Mouse (Mus musculus) cerebellum, adult 9-10 months (tissue): ENCODE measurements around the gene Sema3e.

Experiments
- DNase-seq: peaks from one replicate; pipeline ENCODE4 v3.0.0; 2022

The Sema3e gene

GRCm38 (mm10) chr5:14025205-14026124 lies at the start of gene Sema3e:
TSS of gene Sema3e (plus strand) at chr5:14025276.
- peak; percentile 23 for DNase-seq

- no peak for DNase-seq
Observed at GRCm38 (mm10) chr5:13977576-13977975, 47.5 kb upstream of the Sema3e start.

GRCm38 (mm10) chr5:13979156-13979555 lies 45.9 kb upstream of the Sema3e start:
- DNase-seq: no peak

- DNase-seq: no peak
Observed at GRCm38 (mm10) chr5:13982417-13983054, 42.5 kb upstream of the Sema3e start.

DNA sequence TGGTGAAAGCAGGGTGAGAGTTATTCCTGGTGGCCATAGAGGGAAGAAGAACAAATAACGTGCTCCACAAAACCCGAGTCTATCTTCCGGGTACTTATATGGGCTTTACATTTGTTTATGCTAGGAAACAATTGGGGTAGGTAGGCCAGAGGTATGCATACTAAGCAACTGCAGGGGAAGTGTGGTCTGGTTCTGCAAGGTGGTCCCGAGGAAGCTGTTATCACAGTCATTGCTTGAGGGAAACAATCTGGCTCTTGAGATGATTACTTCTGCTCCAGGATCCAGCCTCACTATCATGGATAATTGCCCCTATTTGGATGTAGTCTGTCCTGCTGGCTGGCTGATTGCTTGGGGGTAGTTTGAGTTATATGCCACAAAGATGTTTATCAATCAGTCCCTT lies 41.5 kb upstream of the Sema3e start:
- DNase-seq: no peak

- no peak for DNase-seq
Observed at GRCm38 (mm10) chr5:13985669-13986068, 39.4 kb upstream of the Sema3e start.

GRCm38 (mm10) chr5:13987123-13987522 lies 38.0 kb upstream of the Sema3e start:
- DNase-seq: no peak

DNA sequence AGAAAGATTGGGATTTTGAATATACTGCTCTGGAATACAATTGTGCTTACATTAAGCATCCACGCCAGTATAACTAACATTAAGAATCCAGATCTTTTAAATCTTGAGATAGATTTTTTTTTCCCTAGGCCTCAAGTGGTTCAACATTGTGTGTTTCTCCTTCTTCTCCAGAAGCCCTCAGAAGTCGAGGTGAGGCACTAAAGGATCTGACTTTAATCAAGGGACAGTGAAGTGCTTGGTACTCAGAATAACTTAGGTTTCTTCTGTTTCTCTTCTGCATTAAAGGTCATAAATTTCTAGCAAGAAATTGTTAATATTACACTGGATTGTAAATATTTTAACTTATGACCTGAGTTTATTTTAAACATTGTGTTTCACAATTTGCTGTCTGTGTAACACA lies 37.1 kb upstream of the Sema3e start:
- no peak for DNase-seq

- DNase-seq: no peak
Observed at GRCm38 (mm10) chr5:13992734-13993396, 32.2 kb upstream of the Sema3e start.

- DNase-seq: no peak
Observed at GRCm38 (mm10) chr5:14028341-14028740, 3.3 kb downstream of the Sema3e start.

- no peak for DNase-seq
Observed at GRCm38 (mm10) chr5:14030796-14031195, 5.7 kb downstream of the Sema3e start.

DNA sequence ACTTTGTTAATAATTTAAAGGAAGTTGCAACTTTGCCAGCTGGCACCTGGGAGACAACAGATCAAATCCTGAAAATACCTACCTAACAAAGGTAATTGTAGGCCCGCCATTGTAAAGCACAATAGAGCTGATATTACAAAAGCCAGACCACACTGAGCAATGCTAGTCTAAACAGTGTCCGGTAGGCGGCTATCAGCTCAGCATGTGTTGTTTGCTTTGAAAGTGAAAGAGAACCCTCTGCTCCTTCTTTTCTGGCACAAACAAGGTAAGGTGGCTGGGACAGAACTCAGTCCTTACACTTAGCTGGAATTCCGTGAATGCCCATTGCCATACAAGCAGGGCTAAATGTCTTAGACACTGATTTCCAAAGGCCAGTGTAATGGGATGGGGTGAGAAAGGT lies 7.0 kb downstream of the Sema3e start:
- no peak for DNase-seq

DNA sequence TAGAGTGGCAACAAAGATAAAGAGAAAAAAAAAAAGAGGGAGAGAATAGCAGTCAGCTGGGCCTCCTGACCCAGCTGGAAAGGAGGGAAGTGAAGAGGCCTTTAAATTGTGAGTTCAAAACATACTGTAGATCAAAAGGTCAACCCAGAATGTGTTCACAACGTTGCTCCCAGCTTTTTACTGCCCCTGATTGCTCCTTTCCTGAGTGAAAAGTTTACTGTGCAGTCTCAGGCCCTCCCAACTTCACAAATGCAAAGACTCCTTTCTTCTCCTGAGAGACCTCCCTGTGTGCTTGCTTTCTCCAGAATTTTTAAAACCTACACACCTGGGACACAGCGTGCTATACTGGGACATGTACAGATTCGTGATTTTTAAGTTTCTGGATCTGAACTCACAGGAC lies 8.2 kb downstream of the Sema3e start:
- DNase-seq: no peak

DNA sequence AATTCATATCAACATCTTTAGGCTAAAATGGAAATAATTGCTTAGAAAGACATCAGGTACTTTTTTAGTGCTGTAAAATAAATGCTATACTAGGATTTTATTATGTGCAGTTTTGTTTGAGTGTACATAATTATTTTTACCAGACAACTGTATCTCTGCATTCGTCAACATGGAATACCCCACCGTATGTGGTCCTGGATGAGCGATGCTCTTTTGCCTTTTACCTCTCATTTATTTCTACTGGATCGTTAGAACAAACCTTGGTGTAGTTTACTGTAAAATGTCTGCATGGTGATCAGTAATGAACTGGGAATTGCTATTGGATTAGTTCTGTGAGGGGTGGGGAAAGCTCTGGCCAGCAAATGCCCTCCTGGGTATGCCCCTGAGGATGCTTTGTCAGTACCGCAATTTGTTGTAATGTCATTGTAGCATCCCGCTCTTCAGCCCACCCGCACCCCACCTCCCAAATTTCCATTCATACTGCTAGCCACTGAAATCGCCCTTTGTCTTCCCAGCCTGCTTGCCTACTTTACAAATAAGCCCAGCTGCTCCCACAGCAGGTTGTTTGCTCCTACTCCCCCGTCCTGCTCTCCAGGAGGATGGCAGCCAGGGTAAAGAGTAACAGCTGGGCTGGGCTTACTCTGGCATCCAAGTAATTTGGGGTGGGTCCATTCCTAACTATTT lies 13.9 kb downstream of the Sema3e start:
- DNase-seq: no peak

DNA sequence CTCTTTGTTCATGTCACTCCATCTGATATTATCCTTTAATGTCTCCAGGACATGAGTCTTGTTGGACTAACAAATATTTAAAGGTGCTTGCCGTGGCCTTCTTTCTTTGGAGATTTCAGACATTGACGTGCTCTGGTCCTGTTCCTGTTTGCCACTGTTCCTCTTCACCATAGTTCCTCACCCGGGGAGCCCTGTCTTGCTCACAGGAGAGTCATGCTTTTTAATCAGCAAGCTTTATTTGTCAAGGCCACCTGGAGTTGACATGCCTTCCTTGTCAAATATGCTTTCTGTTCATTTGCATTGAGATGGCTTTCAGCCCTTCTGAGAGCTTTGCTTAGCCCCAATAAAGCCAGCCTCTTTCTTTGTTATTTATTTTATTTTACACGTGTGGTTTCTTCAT lies 15.1 kb downstream of the Sema3e start:
- DNase-seq: no peak

GRCm38 (mm10) chr5:14043116-14043515 lies 18.0 kb downstream of the Sema3e start:
- no peak for DNase-seq

DNA sequence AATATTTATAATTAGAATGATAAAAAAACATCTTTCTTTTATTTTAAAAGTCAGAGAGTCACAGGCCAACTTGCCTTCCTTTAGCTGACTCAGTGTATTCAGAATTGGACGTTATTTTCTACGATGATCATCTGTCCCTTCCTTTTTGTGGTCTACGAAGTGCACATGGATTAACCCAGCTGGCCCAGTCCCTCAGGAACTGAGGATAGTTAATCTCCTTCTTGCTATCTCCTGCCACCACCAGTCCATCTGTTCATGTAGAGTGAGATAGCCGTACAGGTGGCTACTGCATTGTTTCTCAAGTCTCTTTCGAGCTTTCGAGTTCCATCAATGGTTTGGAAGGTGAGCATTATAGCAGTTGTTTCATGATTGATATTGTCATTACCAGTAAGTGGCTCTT lies 18.9 kb downstream of the Sema3e start:
- no peak for DNase-seq

- DNase-seq: no peak
Observed at GRCm38 (mm10) chr5:14048660-14049059, 23.6 kb downstream of the Sema3e start.

- no peak for DNase-seq
Observed at GRCm38 (mm10) chr5:14054472-14054871, 29.4 kb downstream of the Sema3e start.

GRCm38 (mm10) chr5:14059895-14060553 lies 34.9 kb downstream of the Sema3e start:
- no peak for DNase-seq

- DNase-seq: no peak
Observed at GRCm38 (mm10) chr5:14062918-14063481, 37.9 kb downstream of the Sema3e start.

DNA sequence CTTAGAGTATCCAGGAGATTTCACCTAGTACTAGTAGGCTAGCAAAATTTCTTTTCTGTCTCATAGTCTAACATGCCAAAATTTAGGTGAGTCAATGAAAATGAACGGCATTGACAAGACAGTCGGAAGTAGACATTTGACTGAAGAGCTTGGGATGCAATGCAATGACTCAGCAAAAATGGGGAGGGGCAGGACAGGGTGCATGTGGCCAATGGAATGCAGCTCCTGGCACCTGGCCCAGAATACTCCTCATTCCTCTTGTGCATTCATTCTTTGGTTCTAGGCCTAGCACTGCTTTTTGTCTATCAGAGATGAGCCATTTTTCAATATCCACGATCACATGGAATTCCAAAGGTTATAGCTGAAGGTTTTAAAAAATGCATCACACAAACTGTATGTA lies 48.1 kb downstream of the Sema3e start:
- DNase-seq: no peak
